Mouse (Mus musculus) embryo, embryonic 9.5 days (tissue): Measurements from ENCODE around the gene Map7d2.
"Not testable (repeated sequence)": the region's sequence is repeated elsewhere in the genome, so short reads cannot be mapped to it uniquely, and the experiment has no call there.

Experiments
- DNase-seq: peaks from one replicate; pipeline ENCODE4 v3.0.0-alpha.2; 2017; ENCODE audit errors: extremely low spot score

Gene Map7d2

GRCm38 (mm10) chrX:159414130-159414828 is at the start of gene Map7d2:
TSS of gene Map7d2 (plus strand) at chrX:159414572.
- peak; percentile 36 for DNase-seq

- peak; percentile 71 for DNase-seq
Observed at GRCm38 (mm10) chrX:159371831-159372752, 42.3 kb upstream of the Map7d2 start, which contains the start of gene Eif1ax. TSS of gene Eif1ax (plus strand) at chrX:159372178.

GRCm38 (mm10) chrX:159372753-159373144 is 41.6 kb upstream of the Map7d2 start:
- DNase-seq: no peak

GRCm38 (mm10) chrX:159387105-159387504 is 27.3 kb upstream of the Map7d2 start:
- no peak for DNase-seq

- DNase-seq: no peak
Observed at GRCm38 (mm10) chrX:159388953-159389352, 25.4 kb upstream of the Map7d2 start.

GRCm38 (mm10) chrX:159390347-159390962 is 23.9 kb upstream of the Map7d2 start:
- no peak for DNase-seq

GRCm38 (mm10) chrX:159391239-159391638 is 23.1 kb upstream of the Map7d2 start:
- no peak for DNase-seq

- DNase-seq: peak; percentile 12
Observed at GRCm38 (mm10) chrX:159409253-159409652, 5.1 kb upstream of the Map7d2 start.

- DNase-seq: peak; percentile 6
Observed at GRCm38 (mm10) chrX:159414829-159415673, 679 bp downstream of the Map7d2 start.

- DNase-seq: not testable (repeated sequence)
Observed at GRCm38 (mm10) chrX:159430507-159430906, 16.1 kb downstream of the Map7d2 start.

- peak; percentile 11 for DNase-seq
Observed at GRCm38 (mm10) chrX:159442128-159442527, 27.8 kb downstream of the Map7d2 start.

- no peak for DNase-seq
Observed at GRCm38 (mm10) chrX:159447133-159447532, 32.8 kb downstream of the Map7d2 start.

- peak; percentile 6 for DNase-seq
Observed at GRCm38 (mm10) chrX:159459006-159459654, 44.8 kb downstream of the Map7d2 start.

- DNase-seq: no peak
Observed at GRCm38 (mm10) chrX:159474799-159475198, 60.4 kb downstream of the Map7d2 start.

- DNase-seq: not testable (repeated sequence)
Observed at GRCm38 (mm10) chrX:159478243-159478940, 64.0 kb downstream of the Map7d2 start.

- DNase-seq: no peak
Observed at GRCm38 (mm10) chrX:159484247-159484646, 69.9 kb downstream of the Map7d2 start.

- no peak for DNase-seq
Observed at GRCm38 (mm10) chrX:159503181-159503580, 88.8 kb downstream of the Map7d2 start.

- no peak for DNase-seq
Observed at GRCm38 (mm10) chrX:159508331-159509036, 94.1 kb downstream of the Map7d2 start.

GRCm38 (mm10) chrX:159509042-159509441 is 94.7 kb downstream of the Map7d2 start:
- no peak for DNase-seq
